Mouse (Mus musculus): ENCODE results near the gene Cables2.

The Cables2 gene

GRCm38 (mm10) chr2:180225762-180226378 lies 47.4 kb downstream of the Cables2 start, which contains the start of gene Lama5:
TSS of gene Lama5 (minus strand) at chr2:180225859.
- peak; percentile 87 for DNase-seq (ENCODE audit: inconsistent ontology term)

GRCm38 (mm10) chr2:180225044-180225761 lies 48.1 kb downstream of the Cables2 start:
- peak; percentile 71 for DNase-seq (ENCODE audit: inconsistent ontology term)

- DNase-seq (ENCODE audit: inconsistent ontology term): no peak
Observed at GRCm38 (mm10) chr2:180224647-180225043, 48.7 kb downstream of the Cables2 start.

GRCm38 (mm10) chr2:180222250-180222649 lies 51.0 kb downstream of the Cables2 start:
- no peak for DNase-seq (ENCODE audit: inconsistent ontology term)

GRCm38 (mm10) chr2:180221051-180221450 lies 52.2 kb downstream of the Cables2 start:
- peak; percentile 52 for DNase-seq (ENCODE audit: inconsistent ontology term)

GRCm38 (mm10) chr2:180220165-180220564 lies 53.1 kb downstream of the Cables2 start:
- DNase-seq (ENCODE audit: inconsistent ontology term): no peak

- no peak for DNase-seq (ENCODE audit: inconsistent ontology term)
Observed at GRCm38 (mm10) chr2:180219145-180219943, 54.0 kb downstream of the Cables2 start.

GRCm38 (mm10) chr2:180218677-180219076 lies 54.6 kb downstream of the Cables2 start:
- DNase-seq (ENCODE audit: inconsistent ontology term): peak; percentile 80

GRCm38 (mm10) chr2:180218241-180218640 lies 55.1 kb downstream of the Cables2 start:
- DNase-seq (ENCODE audit: inconsistent ontology term): peak; percentile 48

GRCm38 (mm10) chr2:180217587-180217986 lies 55.7 kb downstream of the Cables2 start:
- peak; percentile 91 for DNase-seq (ENCODE audit: inconsistent ontology term)

GRCm38 (mm10) chr2:180216921-180217320 lies 56.4 kb downstream of the Cables2 start:
- no peak for DNase-seq (ENCODE audit: inconsistent ontology term)

GRCm38 (mm10) chr2:180215951-180216350 lies 57.3 kb downstream of the Cables2 start:
- DNase-seq (ENCODE audit: inconsistent ontology term): peak; percentile 79

GRCm38 (mm10) chr2:180215011-180215461 lies 58.3 kb downstream of the Cables2 start:
- DNase-seq (ENCODE audit: inconsistent ontology term): peak; percentile 74

- peak; percentile 94 for DNase-seq (ENCODE audit: inconsistent ontology term)
Observed at GRCm38 (mm10) chr2:180214352-180214978, 58.8 kb downstream of the Cables2 start.

GRCm38 (mm10) chr2:180212255-180212654 lies 61.0 kb downstream of the Cables2 start:
- DNase-seq (ENCODE audit: inconsistent ontology term): no peak

- DNase-seq (ENCODE audit: inconsistent ontology term): no peak
Observed at GRCm38 (mm10) chr2:180208976-180209375, 64.3 kb downstream of the Cables2 start.

All from Muller cell, postnatal 12 days (primary cell).